Mouse (Mus musculus) bone marrow macrophage, adult 2 months (primary cell): ENCODE measurements around the gene Sh3pxd2a.

ENCODE experiments used
- CTCF ChIP-seq: IDR thresholded peaks from 2 replicates; pipeline ENCODE4 v1.5.1; 2012; ENCODE audit warnings: low read depth, mild to moderate bottlenecking, low read length, moderate library complexity
- POLR2A ChIP-seq: IDR thresholded peaks from 2 replicates; pipeline ENCODE4 v1.6.1; 2012; ENCODE audit warnings: mild to moderate bottlenecking, low read depth, low read length, borderline replicate concordance

- TF ChIP-seq CTCF (no peak), POLR2A (no peak)
Measured at GRCm38 (mm10) chr19:47446841-47447365, 17.3 kb downstream of the Sh3pxd2a start.
